Mouse (Mus musculus) testis, postnatal 14 days (tissue): Measurements from ENCODE around the gene Ebf1.

Experiments used
- DNase-seq: peaks from one replicate; pipeline ENCODE4 v3.0.0; 2021; ENCODE audit warnings: low spot score

The Ebf1 gene

DNA sequence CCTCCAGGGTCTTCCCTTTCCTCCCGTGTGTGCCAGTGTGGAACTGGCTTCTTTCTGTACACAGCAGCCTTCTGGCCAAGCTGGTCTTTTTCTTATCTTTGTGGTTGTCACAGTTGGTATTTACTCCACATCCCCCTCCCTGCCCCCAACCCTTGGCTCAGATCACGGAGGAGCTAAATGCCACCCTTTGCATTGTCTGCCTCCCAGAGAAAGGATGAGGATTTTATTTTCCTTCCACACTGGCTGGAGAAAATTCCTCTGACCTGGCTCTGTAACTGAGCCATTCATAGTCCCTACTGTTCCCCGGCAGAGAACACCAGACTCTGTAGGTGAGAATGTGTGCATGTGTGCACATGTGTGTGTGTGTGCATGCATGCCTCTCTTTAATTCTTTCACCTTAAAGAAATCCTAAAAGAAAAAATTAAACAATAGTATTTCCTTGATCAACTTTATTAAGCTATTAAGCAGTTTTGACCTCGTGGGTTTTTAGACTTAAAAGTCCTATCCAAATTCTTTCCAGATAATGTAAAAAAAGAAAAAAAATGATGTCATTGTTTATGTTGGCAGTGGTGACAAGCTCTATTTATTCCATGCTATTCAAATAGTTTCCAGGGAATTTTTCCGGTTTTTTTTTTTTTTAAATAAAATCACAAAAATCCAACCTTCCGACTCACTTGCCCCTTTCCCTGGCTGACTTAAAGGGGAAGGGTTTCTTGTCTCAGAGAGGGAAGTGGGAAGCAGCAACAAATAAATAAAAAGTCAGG lies 123.3 kb downstream of the Ebf1 start:
- no peak for DNase-seq

DNA sequence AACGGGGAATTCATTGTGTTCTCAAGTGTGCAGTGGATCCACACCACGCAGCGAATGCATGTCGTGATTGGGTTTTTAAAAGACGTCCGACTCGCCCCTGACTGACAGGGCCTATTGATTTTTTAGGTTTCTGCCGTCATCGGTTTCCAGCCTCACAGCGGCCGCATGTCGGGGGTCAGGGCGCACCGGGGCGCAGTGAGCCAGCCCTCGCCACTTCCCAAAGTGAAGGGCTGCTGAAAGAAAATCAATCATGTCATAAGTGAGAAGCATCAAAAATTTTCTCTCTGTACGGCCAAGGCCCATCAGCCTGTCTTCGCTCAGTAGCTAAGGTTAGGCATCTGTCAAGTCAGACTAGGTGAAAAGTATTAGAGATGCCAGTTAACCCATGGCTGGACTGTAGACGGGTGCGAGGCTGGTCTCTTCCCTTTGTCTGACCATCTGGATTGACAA lies 124.0 kb downstream of the Ebf1 start:
- no peak for DNase-seq

DNA sequence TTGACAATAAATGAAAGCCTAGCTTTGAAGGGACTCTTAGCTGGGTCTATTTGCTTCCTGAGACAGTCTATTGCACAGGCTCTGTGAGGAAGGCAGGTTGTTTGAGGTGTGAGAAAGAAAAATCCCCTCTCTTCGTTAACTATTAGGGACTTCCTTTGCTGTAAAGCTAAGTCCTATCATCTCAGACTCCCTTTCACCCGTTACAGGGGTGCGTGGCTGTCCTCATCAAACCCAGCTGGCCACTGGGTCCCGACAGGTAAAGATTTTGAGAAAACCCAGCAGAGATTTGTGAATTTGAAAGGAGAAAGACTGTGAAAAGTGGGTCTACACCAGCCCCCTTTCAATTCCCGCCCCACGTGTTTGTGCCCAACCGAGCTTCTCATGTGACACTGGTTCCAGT lies 127.3 kb downstream of the Ebf1 start:
- DNase-seq: no peak

DNA sequence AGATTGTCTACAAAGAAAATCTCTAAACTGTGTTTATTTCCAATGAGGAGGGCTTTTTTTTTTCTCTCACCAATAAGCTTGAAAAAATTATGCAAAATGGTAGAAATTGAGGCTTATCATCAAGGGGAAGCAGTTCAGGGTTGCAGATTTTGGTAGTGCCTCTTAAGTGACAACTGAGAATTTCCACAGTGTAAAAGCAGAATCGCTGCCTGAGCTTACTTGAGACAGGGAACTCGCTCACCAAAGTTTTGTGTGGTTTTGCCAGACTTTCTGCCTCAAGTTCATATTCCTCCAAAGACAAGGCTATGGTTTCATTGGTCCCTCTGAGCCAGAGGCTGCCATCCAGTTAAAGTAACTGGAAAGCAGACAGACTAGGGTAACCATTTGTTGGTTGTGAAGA lies 128.8 kb downstream of the Ebf1 start:
- no peak for DNase-seq

DNA sequence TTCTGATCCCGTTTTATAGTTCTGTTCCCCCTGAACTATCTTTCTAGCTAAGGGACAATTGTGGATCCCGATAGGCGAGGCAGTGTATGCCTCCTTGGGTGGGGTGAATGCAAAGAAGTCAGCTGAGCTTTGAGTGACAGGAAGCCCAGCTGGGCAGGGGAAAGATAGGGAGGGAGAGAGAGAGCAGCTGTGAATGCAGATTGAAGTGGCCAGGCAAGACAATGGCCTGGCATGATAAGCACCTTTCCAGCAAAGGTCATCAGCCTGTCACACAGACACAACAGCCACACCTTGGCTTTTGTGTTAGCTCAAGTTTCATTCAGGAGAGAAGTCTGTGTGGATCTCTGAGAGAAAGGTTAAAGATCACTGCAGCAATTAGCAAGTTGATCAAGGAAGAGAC lies 129.6 kb downstream of the Ebf1 start:
- no peak for DNase-seq

DNA sequence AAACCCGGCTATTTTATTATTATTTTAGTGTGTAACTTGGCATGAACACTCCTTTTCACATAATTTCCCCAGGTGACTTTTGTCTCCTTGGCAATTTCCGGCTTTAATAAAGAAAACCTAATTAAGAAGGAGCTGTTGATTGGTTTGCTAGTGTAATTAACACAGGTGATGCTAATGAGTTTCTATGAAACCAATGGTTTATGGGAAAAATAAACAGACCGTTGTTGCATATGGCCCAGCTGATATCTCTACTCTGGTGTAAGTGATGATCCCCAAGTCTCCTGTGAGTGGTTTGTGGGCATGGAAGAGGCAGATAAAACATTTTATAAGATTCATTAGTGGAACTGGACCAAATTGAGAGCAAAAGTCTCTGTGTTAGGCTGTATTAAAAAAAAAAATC lies 132.2 kb downstream of the Ebf1 start:
- DNase-seq: no peak

DNA sequence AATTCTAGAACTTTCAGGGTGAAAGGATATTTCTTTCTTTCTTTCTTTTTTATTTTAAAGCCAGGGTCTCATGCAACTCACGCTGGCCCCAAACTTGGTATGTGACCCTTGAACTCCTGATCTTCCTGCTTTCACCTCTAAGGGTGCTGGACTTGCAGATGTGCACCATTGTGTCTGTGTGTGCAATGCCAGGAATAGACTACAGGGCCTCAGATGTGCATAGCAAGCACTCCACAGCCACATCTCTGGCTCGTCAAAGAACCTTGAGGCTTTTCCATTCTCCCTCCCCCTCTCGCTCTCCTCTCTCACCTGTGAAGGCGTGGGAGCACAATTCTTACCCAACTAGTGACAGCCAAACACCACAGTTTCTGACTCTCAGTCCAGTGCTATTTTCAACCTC lies 137.2 kb downstream of the Ebf1 start:
- no peak for DNase-seq

DNA sequence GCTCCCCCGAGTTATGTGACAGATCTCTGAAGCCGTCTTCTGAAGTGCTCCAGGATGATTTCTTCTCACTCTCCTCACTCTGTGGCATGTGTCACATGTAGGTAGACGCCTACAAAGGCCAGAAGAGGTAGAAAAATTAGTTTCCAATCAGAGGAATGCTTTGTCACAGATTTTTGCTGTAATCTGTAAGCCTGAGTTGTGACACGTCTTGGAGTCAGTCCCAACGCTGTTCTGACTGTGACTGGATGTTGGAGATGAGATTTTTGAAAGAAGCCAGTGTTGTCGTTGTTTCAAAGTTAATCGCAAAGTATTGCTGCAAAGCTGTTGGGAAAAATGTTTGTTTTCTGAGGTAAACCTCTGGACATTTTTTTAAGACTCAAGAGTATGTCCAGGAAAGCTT lies 139.2 kb downstream of the Ebf1 start:
- DNase-seq: no peak

DNA sequence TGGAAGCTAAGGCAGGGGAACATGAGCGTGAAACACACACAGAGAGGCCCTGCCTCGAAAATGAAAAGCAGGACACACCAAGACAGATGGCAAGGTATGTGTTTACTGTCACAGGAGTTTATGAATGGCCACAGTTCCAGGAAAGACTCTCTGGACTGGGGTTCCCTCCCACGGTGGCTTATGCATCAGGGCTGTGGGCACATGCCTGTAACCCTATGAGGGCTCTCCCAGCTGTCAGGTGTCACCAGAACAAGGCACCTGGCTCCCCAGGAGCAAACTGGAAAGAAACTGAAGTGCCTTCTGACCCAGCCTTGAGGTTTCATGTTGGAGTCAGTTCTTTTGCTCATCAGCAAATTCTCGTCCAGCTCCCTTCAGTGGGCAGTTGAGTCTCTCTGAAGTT lies 141.7 kb downstream of the Ebf1 start:
- DNase-seq: no peak

DNA sequence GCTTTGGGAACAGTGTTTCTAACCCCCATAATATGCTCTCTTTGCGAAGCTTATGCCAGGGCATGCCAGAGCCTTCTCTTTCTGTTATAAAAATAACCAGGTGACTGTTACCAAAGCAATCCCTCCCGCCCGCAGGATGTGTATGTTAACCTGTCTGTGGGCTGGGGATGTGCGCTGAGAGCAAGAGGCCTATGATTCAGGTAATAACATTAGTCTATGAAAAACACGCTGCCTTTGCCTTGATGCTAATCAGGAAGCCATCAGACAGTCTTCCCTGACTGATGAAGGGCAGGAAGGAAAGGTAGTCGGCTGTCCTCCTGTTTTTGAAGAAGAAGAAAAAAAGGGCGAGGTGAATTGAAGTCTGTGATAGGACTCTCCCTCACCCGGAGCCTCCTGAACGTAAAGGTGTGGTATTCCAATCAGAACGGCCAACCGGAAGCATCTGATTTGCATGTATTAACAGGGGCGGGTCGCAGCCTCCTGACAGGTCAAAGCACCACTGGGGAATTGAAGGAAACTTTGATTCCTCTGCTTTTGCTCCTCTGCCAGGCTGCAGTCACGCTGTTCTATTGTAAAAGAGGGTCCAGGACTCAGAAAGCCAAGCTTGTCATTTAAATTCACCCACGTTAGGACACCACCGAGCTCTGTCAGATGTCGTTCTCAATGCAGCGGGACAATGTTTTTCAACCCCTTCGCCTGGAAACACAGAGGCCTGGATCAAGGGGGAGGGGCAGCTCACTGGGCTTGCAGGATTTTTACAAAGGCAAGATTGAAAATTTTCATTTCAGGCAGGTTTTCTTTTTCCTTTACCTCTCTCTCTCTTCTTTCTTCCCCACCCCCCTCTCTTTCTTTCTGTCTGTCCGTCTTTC lies 144.2 kb downstream of the Ebf1 start:
- no peak for DNase-seq

DNA sequence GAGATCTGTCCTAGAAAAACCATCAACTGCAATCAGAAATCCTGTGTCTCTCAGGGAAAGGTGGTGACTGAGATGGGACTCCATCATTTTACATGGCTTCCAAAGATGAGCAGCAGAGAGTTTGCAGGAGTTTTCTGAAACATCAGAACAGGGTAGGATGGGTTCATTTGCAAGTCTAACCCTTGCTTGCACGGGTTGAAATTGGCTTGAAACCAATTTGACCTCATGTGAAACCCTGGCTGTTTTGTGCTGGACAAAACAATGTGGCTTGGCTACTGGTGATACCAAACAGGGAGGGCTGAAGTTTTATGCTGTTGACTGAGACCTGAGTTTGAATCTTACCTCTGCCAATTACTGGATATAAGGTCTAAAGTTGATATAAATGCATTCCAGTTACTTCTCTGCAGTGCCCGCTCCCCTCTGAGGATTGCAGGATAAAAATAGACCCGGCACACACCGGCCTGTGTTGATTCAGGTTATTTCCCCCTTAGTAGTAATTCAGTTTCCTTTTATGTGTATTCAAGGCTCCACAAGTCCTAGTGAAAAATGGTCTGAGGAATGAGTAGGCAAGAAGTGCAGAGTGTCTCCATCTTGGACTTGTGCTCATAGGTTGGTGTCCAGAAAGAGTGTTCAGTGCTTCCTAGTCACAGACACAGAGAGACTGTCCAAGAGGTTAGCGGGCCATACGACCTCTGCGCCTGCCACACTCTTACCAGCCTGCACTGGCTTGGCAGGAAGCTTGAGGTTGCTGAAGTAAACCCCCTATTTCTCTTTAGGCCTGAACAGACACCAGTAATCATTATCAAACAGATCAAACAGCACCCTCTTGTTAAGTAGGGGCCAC lies 147.1 kb downstream of the Ebf1 start:
- DNase-seq: no peak

DNA sequence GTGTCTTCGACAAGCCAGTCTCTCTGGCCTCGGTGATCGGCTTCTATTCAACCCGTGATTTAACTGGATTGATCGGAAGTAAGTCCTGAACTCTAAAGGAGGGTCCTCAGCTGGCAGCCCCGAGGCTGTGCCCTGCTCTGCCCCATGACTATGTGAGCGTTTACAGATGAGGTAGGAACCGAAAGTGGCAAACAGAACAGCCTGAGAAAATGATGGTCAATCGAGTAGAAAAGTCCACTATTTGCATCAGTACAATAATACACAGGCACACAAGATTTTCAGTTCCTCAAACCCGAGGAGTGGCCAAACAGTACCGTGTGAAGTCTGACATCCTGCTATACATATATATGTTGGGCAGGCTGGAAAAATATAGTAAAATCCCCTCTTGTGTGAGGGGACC lies 147.9 kb downstream of the Ebf1 start:
- DNase-seq: no peak

DNA sequence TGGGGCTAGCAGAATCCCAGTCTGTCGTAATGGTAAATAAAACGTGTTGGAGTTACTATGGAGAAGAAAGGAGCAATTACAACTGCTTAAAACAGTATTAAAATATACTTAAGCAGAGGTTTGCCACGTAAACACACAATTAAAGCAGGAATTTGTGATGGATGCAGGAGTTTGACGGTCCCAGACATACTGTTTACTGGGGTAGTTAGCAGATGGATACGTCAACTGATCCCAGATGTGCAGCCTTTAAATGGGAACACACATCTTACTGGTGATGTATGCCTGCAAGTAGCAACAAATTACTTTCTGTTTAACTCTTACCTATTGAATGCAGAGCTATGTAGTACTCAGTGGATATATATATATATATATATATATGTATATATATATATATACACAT lies 149.1 kb downstream of the Ebf1 start:
- no peak for DNase-seq

DNA sequence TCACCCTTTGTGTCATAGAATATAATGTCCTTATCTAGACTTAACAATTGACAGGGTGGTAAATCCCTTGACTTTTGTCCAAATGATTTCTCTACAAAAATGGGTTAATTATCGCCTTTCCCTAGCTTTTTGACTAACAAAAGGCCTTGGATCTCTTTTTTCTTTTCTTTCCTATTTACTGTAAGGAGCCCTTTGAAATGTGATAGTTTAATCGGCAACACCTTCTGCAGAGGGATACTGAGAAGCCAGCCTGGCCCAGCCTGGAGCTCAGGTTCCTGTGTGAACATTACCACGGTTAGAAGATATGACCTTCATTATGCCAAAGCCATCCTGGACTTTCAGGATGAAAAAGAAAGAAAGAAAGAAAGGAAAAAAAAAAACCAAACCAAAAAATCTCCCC lies 150.2 kb downstream of the Ebf1 start:
- no peak for DNase-seq

DNA sequence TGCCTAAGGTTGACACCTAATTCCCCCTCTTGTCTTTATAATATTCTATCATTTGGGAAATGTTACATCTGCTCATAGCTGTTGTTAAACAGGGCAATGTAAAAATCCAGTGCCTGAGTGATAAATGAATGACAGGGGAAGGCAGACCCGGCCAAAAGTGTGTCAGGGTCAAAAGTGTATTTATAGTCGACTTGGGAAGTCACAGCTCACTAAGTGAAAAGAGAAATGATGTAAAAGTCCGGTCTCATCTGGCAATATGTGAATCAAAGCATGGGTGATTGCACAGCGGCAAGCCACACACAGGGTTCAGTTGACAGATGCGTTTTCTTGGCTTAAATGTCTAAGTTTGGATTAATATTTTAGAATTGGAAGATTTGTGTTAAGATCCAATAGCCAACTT lies 151.2 kb downstream of the Ebf1 start:
- no peak for DNase-seq

DNA sequence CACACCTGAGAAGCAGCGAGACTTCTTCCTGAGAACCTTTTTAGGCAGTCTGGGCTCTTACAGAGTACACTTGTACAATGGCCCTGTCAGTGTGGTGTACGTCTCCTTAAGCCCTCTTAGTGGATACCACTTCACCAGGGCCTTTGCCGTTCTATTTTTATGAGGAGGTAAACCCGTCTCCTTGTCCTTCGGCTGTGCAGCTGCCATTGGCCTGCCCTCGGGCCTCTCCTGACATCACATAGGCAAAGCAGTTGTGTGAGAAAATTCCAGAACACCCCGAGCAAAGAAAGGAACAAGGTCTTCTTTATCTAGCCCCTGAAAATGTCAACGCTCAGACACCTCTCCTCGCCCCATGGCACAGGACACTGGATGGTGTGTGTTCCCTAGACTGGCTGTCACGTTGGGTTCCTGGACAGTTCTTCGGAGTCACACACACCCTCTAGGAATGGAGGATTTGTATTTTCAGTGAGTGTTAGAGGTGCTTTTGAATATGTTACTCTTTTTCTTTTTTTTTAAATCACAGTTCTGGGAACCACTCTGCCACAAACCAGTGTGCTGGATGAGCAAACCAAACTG lies 154.0 kb downstream of the Ebf1 start:
- no peak for DNase-seq

DNA sequence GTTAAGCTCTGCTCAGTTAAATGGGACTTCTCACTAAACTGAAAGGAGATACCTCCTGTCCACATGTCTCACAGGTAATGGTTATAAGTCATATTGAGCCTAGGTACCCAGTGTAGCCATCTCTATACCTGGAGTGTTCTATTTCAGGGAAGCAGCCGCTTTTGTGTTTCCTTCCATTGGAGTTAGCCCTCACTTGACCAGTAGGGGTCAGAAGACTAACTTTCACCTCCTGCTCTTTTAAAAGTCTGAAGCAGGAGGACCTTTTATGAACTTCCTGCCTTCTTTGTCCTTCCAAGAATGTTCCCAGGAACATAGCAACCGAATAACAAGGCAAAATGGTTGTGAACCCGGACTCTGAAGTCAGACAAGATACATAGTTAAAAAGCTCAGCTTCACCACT lies 157.3 kb downstream of the Ebf1 start:
- DNase-seq: no peak

DNA sequence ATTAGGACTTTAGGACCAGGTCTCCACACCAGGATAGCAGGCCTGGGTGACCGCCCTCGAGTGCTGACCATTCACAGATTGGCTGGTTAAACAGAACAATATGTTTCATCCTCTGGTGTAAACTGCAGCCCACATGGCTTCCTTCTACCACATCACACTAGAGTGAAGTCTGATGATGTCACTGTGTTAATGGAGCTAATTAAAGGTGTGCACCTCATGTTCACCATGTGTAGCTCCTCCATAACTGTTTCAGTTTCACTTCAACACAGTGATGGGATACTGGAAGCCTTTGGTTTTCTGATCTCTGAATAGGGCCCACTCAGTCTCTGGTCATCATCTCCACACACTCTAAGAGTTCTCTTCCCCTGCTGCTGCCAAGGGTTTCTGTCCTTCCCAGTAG lies 158.4 kb downstream of the Ebf1 start:
- DNase-seq: no peak

DNA sequence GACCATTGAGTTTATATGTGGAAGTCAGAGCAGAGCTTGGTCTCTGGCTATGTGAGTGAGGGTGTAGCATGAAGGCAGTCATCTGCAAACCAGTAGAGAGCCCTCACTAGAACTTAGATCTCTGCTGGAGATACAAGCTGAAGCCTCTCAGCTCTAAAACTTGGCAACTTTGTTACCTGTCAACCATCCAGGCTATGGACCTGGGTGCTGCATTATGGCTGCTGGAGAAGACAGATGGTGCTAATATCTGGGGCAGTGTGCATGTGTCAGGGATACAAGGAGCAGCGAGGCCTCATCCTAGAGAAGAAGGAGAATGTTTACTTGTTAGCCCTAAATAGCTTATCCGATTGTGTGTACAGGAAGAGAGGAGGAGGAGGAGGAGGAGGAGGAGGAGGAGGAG lies 159.4 kb downstream of the Ebf1 start:
- DNase-seq: peak; percentile 9

DNA sequence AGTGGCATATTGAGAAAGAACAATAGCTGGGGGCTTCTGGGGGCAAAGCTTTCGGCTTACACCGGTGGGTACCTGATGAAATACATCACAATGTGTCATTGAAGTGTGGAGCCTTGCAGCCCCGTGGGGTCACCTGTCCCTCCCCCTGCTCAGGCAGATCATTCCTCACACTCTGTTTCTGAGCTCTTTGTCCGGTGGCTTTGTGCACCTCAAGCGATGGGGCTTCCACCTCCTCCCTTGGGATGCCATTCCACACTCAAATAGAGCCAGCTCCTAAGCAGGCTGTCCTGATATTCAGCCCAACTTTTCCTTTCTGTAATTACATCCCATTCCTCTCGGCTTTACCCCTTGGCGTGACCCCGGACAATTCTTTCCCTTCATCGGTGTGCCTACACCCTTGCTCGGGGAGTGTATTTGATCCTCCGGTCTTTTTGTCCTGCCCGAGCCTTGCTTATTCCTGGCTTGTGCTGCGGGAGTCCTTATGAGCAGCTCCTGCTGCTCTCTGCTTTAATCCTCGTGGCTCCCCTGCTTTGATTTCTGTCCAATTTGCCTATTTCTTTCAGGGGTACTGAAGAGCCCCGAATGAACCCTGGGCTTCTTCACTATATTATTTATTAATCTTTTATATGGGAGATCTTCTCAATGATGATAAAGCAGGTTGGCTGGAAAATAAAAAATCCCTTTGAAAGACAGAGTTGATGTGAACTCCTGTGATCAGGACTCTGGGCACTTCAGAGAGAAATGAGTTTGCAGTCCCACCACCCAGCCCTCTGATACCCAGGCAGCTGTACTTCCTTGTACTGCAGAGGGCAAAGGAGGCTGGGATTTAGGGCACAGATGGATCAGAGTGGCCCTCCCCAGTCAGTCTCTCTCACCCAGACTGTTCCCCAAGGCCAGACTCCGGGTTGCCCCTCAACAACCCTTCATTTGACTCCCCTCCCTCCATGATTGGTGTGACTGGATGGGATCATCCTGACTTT lies 160.5 kb downstream of the Ebf1 start:
- DNase-seq: no peak

DNA sequence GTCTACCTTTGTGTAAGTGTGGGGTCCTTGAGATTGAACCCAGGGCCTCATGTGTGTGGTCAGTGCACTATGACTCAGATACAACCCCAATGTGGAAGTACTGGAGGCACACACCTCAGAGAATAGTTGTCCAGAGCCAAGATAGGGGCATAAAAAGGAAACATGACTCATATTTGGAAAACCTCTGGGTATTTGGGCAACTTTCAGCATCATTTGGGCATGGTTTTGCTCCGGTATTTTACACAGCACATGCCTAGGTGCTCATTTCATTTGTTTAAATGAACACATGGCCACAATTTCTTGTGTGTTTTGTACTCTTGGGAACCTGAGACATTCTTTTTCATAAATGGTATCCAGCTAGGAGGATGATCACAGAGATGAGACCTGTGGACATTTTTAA lies 161.9 kb downstream of the Ebf1 start:
- no peak for DNase-seq
